Mouse (Mus musculus): ENCODE results near the gene Rab3il1. TPM values are rescaled to one million over a fixed set of nuclear protein-coding genes. Genes with fewer than 3 reads are reported as not detected.

Rab3il1 gene
- polyA plus RNA-seq, 1 experiment from 2014 or later = 63.6 TPM

DNA sequence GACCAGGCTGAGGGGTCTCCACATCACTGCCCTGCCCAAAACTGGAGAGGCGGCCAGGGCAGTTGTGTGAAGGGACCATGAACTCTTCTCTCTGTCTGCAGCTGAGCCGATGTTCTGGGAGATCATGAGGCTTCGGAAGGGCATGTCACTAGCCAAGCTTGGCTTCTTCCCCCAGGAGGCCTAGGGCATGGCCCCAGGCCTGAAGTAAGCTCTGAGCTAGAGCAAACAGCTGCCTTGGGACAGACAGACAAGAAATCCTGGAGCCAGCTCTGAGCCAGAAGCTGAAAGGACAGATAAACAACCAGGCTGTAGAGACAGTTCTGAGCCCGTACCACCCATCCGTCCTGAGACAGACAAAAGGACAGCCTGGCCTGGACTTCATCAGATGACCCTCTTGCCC is 32.9 kb downstream of the Rab3il1 start:
- no peaks in the 10 kb centered on the region for H3K27me3 ChIP-seq (replicated peaks; ENCODE audit: control insufficient read depth, insufficient read depth, low read length)
- no peak overlapping the region for H3K4me3 ChIP-seq (ENCODE audit: low read depth, low read length)
- ATAC-seq = no peak
- no peak overlapping the region for H3K27ac ChIP-seq (ENCODE audit: low read depth, low read length)
- 84% methylated on average over 5 of the region's 5 CpGs for WGBS
- no peak overlapping the region for H3K4me2 ChIP-seq (replicated peaks; ENCODE audit: low read depth)
- no peak overlapping the region for H3K9ac ChIP-seq (ENCODE audit: low read depth, low read length)
- H3K4me1 ChIP-seq (replicated peaks; ENCODE audit: control insufficient read depth, insufficient read depth, low read length) = no peaks in the 10 kb centered on the region
- peaks cover 25% of the 10 kb centered on the region; the same call in 1 of the 2 replicates for H3K36me3 ChIP-seq (ENCODE audit: control insufficient read depth, insufficient read depth)
- no peaks in the 10 kb centered on the region for H3K9me3 ChIP-seq (ENCODE audit: control insufficient read depth)
- TF ChIP-seq CTCF (IDR thresholded peaks at IDR 0.05; ENCODE audit: low read depth) = no peak

DNA sequence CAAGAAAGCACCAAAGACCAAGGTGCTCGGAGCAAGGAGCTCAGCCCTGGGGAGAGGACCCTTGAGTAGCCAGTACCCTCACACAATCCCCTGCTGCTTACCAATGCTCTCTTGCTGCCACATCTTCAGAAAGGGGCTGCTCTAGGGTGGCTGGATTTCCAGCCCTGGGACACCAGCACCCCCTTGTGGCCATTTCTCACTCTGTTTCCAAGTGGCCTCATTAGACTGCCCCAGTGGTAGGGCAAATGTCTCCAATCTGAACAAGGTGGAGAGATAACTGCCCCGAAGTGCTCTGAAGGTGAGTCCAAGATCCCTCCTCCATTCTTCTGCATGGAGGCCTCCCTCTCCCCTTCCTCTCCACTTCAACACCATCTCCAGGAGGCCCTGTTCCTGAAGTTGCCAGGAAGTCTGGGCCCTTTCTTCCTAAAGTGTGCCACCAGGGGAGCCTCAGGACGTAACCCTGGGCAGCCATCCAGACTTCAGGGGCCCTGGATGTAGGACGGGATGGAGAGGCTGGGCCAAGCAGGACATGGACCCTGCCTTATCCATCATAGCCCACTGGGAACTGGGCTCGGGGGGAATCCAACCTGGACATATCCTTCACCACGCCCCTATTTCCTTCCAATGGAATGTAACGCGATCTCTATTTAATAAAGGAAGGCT is 33.4 kb downstream of the Rab3il1 start:
- 68% methylated on average over 8 of the region's 8 CpGs for WGBS
- Histone ChIP-seq H3K9ac (ENCODE audit: low read depth, low read length) (no peak overlapping the region), H3K36me3 (ENCODE audit: control insufficient read depth, insufficient read depth) (peaks cover 19% of the 10 kb centered on the region; the same call in 1 of the 2 replicates)

DNA sequence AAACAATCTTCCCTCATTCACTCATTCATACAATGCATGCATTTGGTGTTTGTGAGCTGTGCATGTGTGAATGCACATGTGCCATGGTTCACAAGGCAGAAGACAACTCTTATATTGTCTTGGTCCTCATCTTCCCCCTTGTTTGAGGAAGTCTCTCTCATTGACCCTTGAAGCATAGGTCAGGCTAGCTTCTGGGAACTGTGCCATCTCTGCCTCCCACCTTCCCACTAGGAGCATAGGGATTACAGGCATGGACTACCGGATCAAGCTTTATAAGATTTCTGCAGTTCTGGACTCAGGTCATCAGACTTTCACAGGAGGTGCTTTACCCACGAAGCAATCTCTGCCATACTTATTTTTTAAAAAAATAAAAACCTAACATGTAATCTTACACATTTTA is 36.1 kb downstream of the Rab3il1 start:
- H3K27me3 ChIP-seq (replicated peaks; ENCODE audit: control insufficient read depth, insufficient read depth, low read length) = no peaks in the 10 kb centered on the region
- H3K9me3 ChIP-seq (ENCODE audit: control insufficient read depth) = no peaks in the 10 kb centered on the region
- no peak overlapping the region for H3K9ac ChIP-seq (ENCODE audit: low read depth, low read length)
- no peak overlapping the region for H3K4me3 ChIP-seq (ENCODE audit: low read depth, low read length)
- ATAC-seq = no peak
- TF ChIP-seq CTCF (IDR thresholded peaks at IDR 0.05; ENCODE audit: low read depth) = no peak
- WGBS = 64% methylated on average over 2 of the region's 2 CpGs
- peaks cover 3% of the 10 kb centered on the region; the same call in 1 of the 2 replicates for H3K4me1 ChIP-seq (replicated peaks; ENCODE audit: control insufficient read depth, insufficient read depth, low read length)
- no peak overlapping the region for H3K4me2 ChIP-seq (replicated peaks; ENCODE audit: low read depth)
- peaks cover 13% of the 10 kb centered on the region; the same call in 1 of the 2 replicates for H3K36me3 ChIP-seq (ENCODE audit: control insufficient read depth, insufficient read depth)
- H3K27ac ChIP-seq (ENCODE audit: low read depth, low read length) = no peak overlapping the region

More for the DNA sequence above, 33.4 kb downstream of the Rab3il1 start:
- Histone ChIP-seq H3K4me2 (replicated peaks; ENCODE audit: low read depth) (no peak overlapping the region), H3K27me3 (replicated peaks; ENCODE audit: control insufficient read depth, insufficient read depth, low read length) (no peaks in the 10 kb centered on the region), H3K9me3 (ENCODE audit: control insufficient read depth) (no peaks in the 10 kb centered on the region), H3K4me3 (ENCODE audit: low read depth, low read length) (no peak overlapping the region), H3K27ac (ENCODE audit: low read depth, low read length) (no peak overlapping the region), H3K4me1 (replicated peaks; ENCODE audit: control insufficient read depth, insufficient read depth, low read length) (no peaks in the 10 kb centered on the region)
- TF ChIP-seq CTCF (IDR thresholded peaks at IDR 0.05; ENCODE audit: low read depth) = peak; percentile 98
- peak; percentile 46; the same call in 1 of the 2 replicates for ATAC-seq

DNA sequence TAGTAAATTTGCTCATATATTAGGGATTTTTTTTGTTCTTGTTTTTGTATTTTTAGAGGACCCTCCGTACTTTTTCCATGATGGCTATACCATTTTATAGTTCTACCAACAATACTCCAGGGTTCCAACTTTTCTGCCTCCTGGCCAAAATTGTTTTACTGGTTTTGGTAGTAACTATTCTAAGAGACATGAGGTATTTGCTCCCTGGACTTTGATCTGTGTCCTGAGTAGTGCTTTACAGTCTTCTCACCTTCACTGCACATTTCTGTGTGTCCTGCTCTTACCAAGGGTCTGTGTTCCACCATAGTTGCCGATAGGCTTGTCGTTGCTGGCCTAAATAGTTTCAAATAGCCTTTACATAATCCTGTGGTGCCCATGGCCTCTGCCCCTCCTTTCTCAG is 36.9 kb downstream of the Rab3il1 start:
- peaks cover 13% of the 10 kb centered on the region; the same call in 1 of the 2 replicates for H3K36me3 ChIP-seq (ENCODE audit: control insufficient read depth, insufficient read depth)
- no peak overlapping the region for H3K4me3 ChIP-seq (ENCODE audit: low read depth, low read length)
- H3K27ac ChIP-seq (ENCODE audit: low read depth, low read length) = no peak overlapping the region
- no peaks in the 10 kb centered on the region for H3K27me3 ChIP-seq (replicated peaks; ENCODE audit: control insufficient read depth, insufficient read depth, low read length)
- H3K4me1 ChIP-seq (replicated peaks; ENCODE audit: control insufficient read depth, insufficient read depth, low read length) = peaks cover 3% of the 10 kb centered on the region; the same call in 1 of the 2 replicates
- WGBS = 72% methylated on average over 3 of the region's 3 CpGs
- no peak for TF ChIP-seq CTCF (IDR thresholded peaks at IDR 0.05; ENCODE audit: low read depth)
- ATAC-seq = no peak
- H3K9ac ChIP-seq (ENCODE audit: low read depth, low read length) = no peak overlapping the region
- H3K9me3 ChIP-seq (ENCODE audit: control insufficient read depth) = no peaks in the 10 kb centered on the region
- no peak overlapping the region for H3K4me2 ChIP-seq (replicated peaks; ENCODE audit: low read depth)

DNA sequence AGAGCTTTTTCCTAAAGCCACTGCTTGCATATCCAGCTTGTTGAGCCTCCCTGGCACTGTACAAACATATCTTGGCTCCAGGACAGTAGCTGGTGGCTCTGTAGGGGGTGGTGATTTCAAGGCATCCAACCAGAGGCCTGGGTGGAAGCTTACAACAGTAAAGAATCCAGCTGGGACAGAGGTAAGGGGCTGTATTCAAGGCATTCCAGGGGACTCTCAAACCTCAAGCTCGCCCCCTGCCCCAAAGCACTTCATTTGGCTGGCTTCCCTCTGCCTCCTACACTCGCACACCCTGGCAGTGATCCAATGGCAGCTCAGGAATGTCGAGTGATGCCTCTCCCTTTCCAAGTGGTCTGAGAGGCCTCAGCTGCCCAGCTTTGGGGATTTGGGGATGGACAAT is 37.4 kb downstream of the Rab3il1 start:
- 37% methylated on average over 3 of the region's 3 CpGs for WGBS
- no peak overlapping the region for H3K4me2 ChIP-seq (replicated peaks; ENCODE audit: low read depth)
- TF ChIP-seq CTCF (IDR thresholded peaks at IDR 0.05; ENCODE audit: low read depth) = no peak
- no peak overlapping the region for H3K27ac ChIP-seq (ENCODE audit: low read depth, low read length)
- no peaks in the 10 kb centered on the region for H3K27me3 ChIP-seq (replicated peaks; ENCODE audit: control insufficient read depth, insufficient read depth, low read length)
- no peak overlapping the region for H3K4me3 ChIP-seq (ENCODE audit: low read depth, low read length)
- H3K4me1 ChIP-seq (replicated peaks; ENCODE audit: control insufficient read depth, insufficient read depth, low read length) = peaks cover 3% of the 10 kb centered on the region; the same call in 1 of the 2 replicates
- ATAC-seq = no peak
- no peak overlapping the region for H3K9ac ChIP-seq (ENCODE audit: low read depth, low read length)
- H3K9me3 ChIP-seq (ENCODE audit: control insufficient read depth) = no peaks in the 10 kb centered on the region
- H3K36me3 ChIP-seq (ENCODE audit: control insufficient read depth, insufficient read depth) = peaks cover 13% of the 10 kb centered on the region; the same call in 1 of the 2 replicates

DNA sequence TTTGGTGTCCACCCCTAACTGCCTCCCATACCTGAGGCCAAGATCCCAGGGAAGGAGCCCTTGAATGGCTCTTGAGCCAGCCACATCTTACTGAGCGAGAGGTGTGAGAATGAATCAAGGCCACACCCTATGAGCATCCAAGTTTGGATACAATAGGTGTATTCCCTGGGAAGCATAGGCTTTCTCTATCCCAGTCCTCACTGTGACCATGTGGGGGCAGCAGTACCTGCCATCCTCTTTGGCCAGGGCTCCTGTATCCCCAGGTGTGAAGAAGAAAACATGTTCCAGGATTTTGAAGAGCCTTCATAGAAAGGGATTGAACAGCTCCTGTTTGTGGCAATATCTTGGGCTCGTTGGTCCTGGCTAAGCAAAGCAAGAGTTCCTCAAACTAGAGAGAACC is 38.1 kb downstream of the Rab3il1 start:
- H3K9me3 ChIP-seq (ENCODE audit: control insufficient read depth) = no peaks in the 10 kb centered on the region
- H3K9ac ChIP-seq (ENCODE audit: low read depth, low read length) = no peak overlapping the region
- peaks cover 3% of the 10 kb centered on the region; the same call in 1 of the 2 replicates for H3K4me1 ChIP-seq (replicated peaks; ENCODE audit: control insufficient read depth, insufficient read depth, low read length)
- no peak overlapping the region for H3K4me3 ChIP-seq (ENCODE audit: low read depth, low read length)
- TF ChIP-seq CTCF (IDR thresholded peaks at IDR 0.05; ENCODE audit: low read depth) = peak; percentile 76
- H3K4me2 ChIP-seq (replicated peaks; ENCODE audit: low read depth) = no peak overlapping the region
- H3K36me3 ChIP-seq (ENCODE audit: control insufficient read depth, insufficient read depth) = peaks cover 7% of the 10 kb centered on the region; the same call in 1 of the 2 replicates
- 79% methylated on average over 2 of the region's 2 CpGs for WGBS
- H3K27ac ChIP-seq (ENCODE audit: low read depth, low read length) = no peak overlapping the region
- H3K27me3 ChIP-seq (replicated peaks; ENCODE audit: control insufficient read depth, insufficient read depth, low read length) = no peaks in the 10 kb centered on the region
- ATAC-seq = peak; percentile 22; the same call in 1 of the 2 replicates

Data from intestine, postnatal 0 days (tissue).